Mouse (Mus musculus) small intestine, adult 2 months (tissue): Measurements from ENCODE around the gene Kctd4.

Experiments used
- CTCF ChIP-seq: fragments of 200-500 bp; IDR thresholded peaks from 2 replicates; pipeline ENCODE4 v1.5.1; 2012; ENCODE audit warnings: low read depth, mild to moderate bottlenecking, control low read depth, inconsistent platforms, low read length, moderate library complexity, mixed read lengths; ENCODE audit not compliant: insufficient replicate concordance, insufficient read length; ENCODE audit errors: extremely low read depth
- POLR2A ChIP-seq: fragments of 200-500 bp; IDR thresholded peaks from 2 replicates; pipeline ENCODE4 v1.6.1; 2012; ENCODE audit warnings: low read depth, mild to moderate bottlenecking, control low read depth, inconsistent platforms, low read length, moderate library complexity

- TF ChIP-seq CTCF (no peak), POLR2A (no peak)
Measured at GRCm38 (mm10) chr14:75963215-75963614, 8.4 kb downstream of the Kctd4 start.
